21 mouse cellular contexts compared by ENCODE assay signal in genomic region chr17:30045181-30045580, GRCm38 (mm10). TPM values are rescaled to one million over a fixed set of nuclear protein-coding genes. Genes with fewer than 3 reads are reported as not detected.
DNase-seq lines count a peak whose midpoint lies in the region; ATAC-seq and TF ChIP-seq lines count a peak whose summit lies in the region.
"Had no signal": no experiment of that assay in that cellular context is flagged by ENCODE, and none has a peak within 500 bp of the region (broad histone marks: within the 10 kb centered on the region; RNA-seq: fewer than 3 reads in every experiment).

No protein-coding gene starts in this region.

- H3K9me3 ChIP-seq in midbrain, embryonic 14.5 days (ENCODE audit: control insufficient read depth, low read length), result no peaks in the 10 kb centered on the region
- H3K9me3 ChIP-seq in midbrain, postnatal 0 days (ENCODE audit: low read length), result no peaks in the 10 kb centered on the region
- no peaks in the 10 kb centered on the region for H3K9me3 ChIP-seq in limb, embryonic 13.5 days
- H3K9me3 ChIP-seq: forebrain, embryonic 13.5 days; midbrain, embryonic 13.5 days had no signal

- 25% methylated on average over 2 of the region's 2 CpGs for WGBS in kidney, adult 2 months
- 64% methylated on average over 2 of the region's 2 CpGs for whole genome bisulfite sequencing in midbrain, embryonic 14.5 days
- WGBS in midbrain, postnatal 0 days, result 53% methylated on average over 2 of the region's 2 CpGs
- WGBS in limb, embryonic 13.5 days, result 31% methylated on average over 2 of the region's 2 CpGs

- no peak overlapping the region for H3K4me2 ChIP-seq in midbrain, embryonic 14.5 days (ENCODE audit: low read length)
- no peak overlapping the region for H3K4me2 ChIP-seq in midbrain, postnatal 0 days (ENCODE audit: low read depth, low read length, poor library complexity, severe bottlenecking)
- H3K4me2 ChIP-seq in limb, embryonic 13.5 days (replicated peaks), result no peak overlapping the region
- H3K4me2 ChIP-seq: forebrain, embryonic 13.5 days; midbrain, embryonic 13.5 days had no signal

- no peak for TF ChIP-seq POLR2A in kidney, adult 2 months (IDR thresholded peaks at IDR 0.05; ENCODE audit: low read depth, low read length)

- ATAC-seq in midbrain, embryonic 14.5 days (ENCODE audit: low FRiP score, low TSS enrichment), result no peak
- ATAC-seq in midbrain, postnatal 0 days (ENCODE audit: low FRiP score), result no peak
- no peak for ATAC-seq in limb, embryonic 13.5 days (ENCODE audit: low FRiP score, low read depth)
- ATAC-seq: forebrain, embryonic 13.5 days; inflammation-experienced regulatory T-cells, adult 6 months; liver, postnatal 0 days; midbrain, embryonic 13.5 days had no signal

- H3K4me3 ChIP-seq in gastrocnemius, adult 2 months, result no peak overlapping the region
- H3K4me3 ChIP-seq in kidney, adult 2 months (ENCODE audit: insufficient read depth, low read depth, low read length), result no peak overlapping the region
- H3K4me3 ChIP-seq in midbrain, embryonic 14.5 days (replicated peaks; ENCODE audit: low read depth, low read length), result no peak overlapping the region
- no peak overlapping the region for H3K4me3 ChIP-seq in midbrain, postnatal 0 days (ENCODE audit: low read depth, low read length)
- no peak overlapping the region for H3K4me3 ChIP-seq in limb, embryonic 13.5 days
- H3K4me3 ChIP-seq: forebrain, embryonic 13.5 days; midbrain, embryonic 13.5 days had no signal

- H3K36me3 ChIP-seq in kidney, adult 2 months (ENCODE audit: control insufficient read depth, insufficient read depth, low read length), result no peaks in the 10 kb centered on the region
- H3K36me3 ChIP-seq in midbrain, embryonic 14.5 days (ENCODE audit: control insufficient read depth, insufficient read depth, low read length), result no peaks in the 10 kb centered on the region
- H3K36me3 ChIP-seq in midbrain, postnatal 0 days (ENCODE audit: insufficient read depth, low read length), result no peaks in the 10 kb centered on the region
- no peaks in the 10 kb centered on the region for H3K36me3 ChIP-seq in limb, embryonic 13.5 days
- H3K36me3 ChIP-seq: midbrain, embryonic 13.5 days had no signal

- no peak overlapping the region for H3K9ac ChIP-seq in midbrain, embryonic 14.5 days (replicated peaks; ENCODE audit: low read length)
- no peak overlapping the region for H3K9ac ChIP-seq in midbrain, postnatal 0 days (replicated peaks; ENCODE audit: low read length, poor library complexity, severe bottlenecking)
- H3K9ac ChIP-seq in limb, embryonic 13.5 days, result no peak overlapping the region
- H3K9ac ChIP-seq: forebrain, embryonic 13.5 days; liver, postnatal 0 days; midbrain, embryonic 13.5 days had no signal

- H3K4me1 ChIP-seq in kidney, adult 2 months (ENCODE audit: control insufficient read depth, insufficient read depth, low read length), result peaks cover 29% of the 10 kb centered on the region
- peaks cover 8% of the 10 kb centered on the region; the same call in 1 of the 2 replicates for H3K4me1 ChIP-seq in midbrain, embryonic 14.5 days (ENCODE audit: control insufficient read depth, insufficient read depth, low read length)
- H3K4me1 ChIP-seq in midbrain, postnatal 0 days (ENCODE audit: insufficient read depth, low read length), result no peaks in the 10 kb centered on the region
- H3K4me1 ChIP-seq in limb, embryonic 13.5 days, result peaks cover 42% of the 10 kb centered on the region

- no peaks in the 10 kb centered on the region for H3K27me3 ChIP-seq in kidney, adult 2 months (replicated peaks; ENCODE audit: control insufficient read depth, insufficient read depth, low read length)
- no peaks in the 10 kb centered on the region for H3K27me3 ChIP-seq in midbrain, embryonic 14.5 days (ENCODE audit: control insufficient read depth, insufficient read depth, low read length)
- H3K27me3 ChIP-seq in midbrain, postnatal 0 days (ENCODE audit: insufficient read depth, low read length), result no peaks in the 10 kb centered on the region
- H3K27me3 ChIP-seq in limb, embryonic 13.5 days, result no peaks in the 10 kb centered on the region
- H3K27me3 ChIP-seq: forebrain, embryonic 13.5 days; midbrain, embryonic 13.5 days had no signal

- H3K27ac ChIP-seq in gastrocnemius, adult 2 months, result peak overlapping the region; percentile 50; the same call in 1 of the 2 replicates
- no peak overlapping the region for H3K27ac ChIP-seq in kidney, adult 2 months (ENCODE audit: insufficient read depth, low read depth, low read length)
- H3K27ac ChIP-seq in midbrain, embryonic 14.5 days (replicated peaks; ENCODE audit: low read depth, low read length), result 0 out of 2 replicates have a peak overlapping the region, but pooled peaks have one; percentile 5
- H3K27ac ChIP-seq in midbrain, postnatal 0 days (ENCODE audit: low read depth, low read length), result no peak overlapping the region
- H3K27ac ChIP-seq in limb, embryonic 13.5 days, result 0 out of 2 replicates have a peak overlapping the region, but pooled peaks have one; percentile 4
- H3K27ac ChIP-seq: forebrain, embryonic 13.5 days; midbrain, embryonic 13.5 days had no signal

- no peak for TF ChIP-seq CTCF in gastrocnemius, adult 2 months (IDR thresholded peaks at IDR 0.05)
- TF ChIP-seq CTCF in kidney, adult 2 months (conservative IDR thresholded peaks at IDR 0.05; ENCODE audit: insufficient read depth, insufficient read length, low read depth, low read length), result no peak
- TF ChIP-seq CTCF in midbrain, postnatal 0 days (IDR thresholded peaks at IDR 0.05), result no peak

- intact Hi-C loops in gastrocnemius, adult 2 months (cut with DNase I), result no loop called here

- no peak for DNase-seq in gastrocnemius, adult 2 months
- DNase-seq in gastrocnemius, postnatal 25 days, result no peak
- peak; percentile 42 for DNase-seq in kidney, adult 2 months
- no peak for DNase-seq in kidney, adult 9 months
- DNase-seq in midbrain, embryonic 14.5 days, result no peak
- no peak for DNase-seq in midbrain, postnatal 0 days (ENCODE audit: low spot score)
- no peak for DNase-seq in spleen, adult 18-20 months
- DNase-seq: adrenal gland, postnatal 14 days; cerebellum, adult 9-11 months; gastrocnemius, postnatal 14 days; heart, postnatal 10 days; kidney, postnatal 4 days; liver; liver, postnatal 0 days; retina, postnatal 1 day; right cerebral cortex, postnatal 4 days; thymus, postnatal 25 days had no signal

RNA-seq across cellular contexts. Expression of gene Zfand3, which starts 40.6 kb away (rescaled TPM):
- total RNA-seq in gastrocnemius, adult 2 months (2021), result 100 to 1,000 TPM; 193 to 204 TPM
- total RNA-seq in gastrocnemius, postnatal 25 days (2021), result 100 to 1,000 TPM; 138 to 143 TPM
- 103 and 111 TPM in 2 replicates for polyA plus RNA-seq in kidney, adult 2 months (2012; rRNA removed)
- polyA plus RNA-seq in midbrain, embryonic 14.5 days (2014; fragmentation: Nextera tagmentation; extraction: Ambion mirVana), result 49.9 and 66.9 TPM in 2 replicates
- 72.2 and 90.9 TPM in 2 replicates for total RNA-seq in midbrain, postnatal 0 days (2014; rRNA removed)
- polyA plus RNA-seq in midbrain, postnatal 0 days (2015; fragmentation: Nextera tagmentation; extraction: Ambion mirVana), result 41.3 and 45.2 TPM in 2 replicates
- polyA plus RNA-seq in limb, embryonic 13.5 days (2015; fragmentation: Nextera tagmentation; extraction: Ambion mirVana), result 63.0 and 63.2 TPM in 2 replicates

Comparison
In these comparisons a context has a peak if more than half of its experiments do, and no peak if none do; other contexts are left out.
1. H3K27ac ChIP-seq: peak in gastrocnemius, adult 2 months (single experiment), midbrain, embryonic 14.5 days (single experiment) and limb, embryonic 13.5 days (single experiment); none in kidney, adult 2 months (single experiment) and midbrain, postnatal 0 days (single experiment).